Mouse (Mus musculus) liver, adult 2 months (tissue): ENCODE data around the gene Zfp820. TPM values are rescaled to one million over a fixed set of nuclear protein-coding genes. Genes with fewer than 3 reads are reported as not detected.

Source experiments
- DNase-seq: peaks from one replicate; pipeline ENCODE4 v3.0.0-alpha.2; 2011; ENCODE audit warnings: low read depth, low spot score; ENCODE audit errors: extremely low read depth
- H3K27ac ChIP-seq: fragments of 200-500 bp; replicated peaks from 2 replicates; pipeline ENCODE4 v1.5.1; 2012; ENCODE audit warnings: low read depth, mild to moderate bottlenecking, control low read depth, inconsistent platforms, low read length; ENCODE audit not compliant: insufficient read depth
- H3K27me3 ChIP-seq: fragments of 200-500 bp; 2 replicates; pipeline ENCODE4 v1.6.1; 2012; ENCODE audit warnings: mild to moderate bottlenecking, moderate library complexity, low read length, inconsistent platforms; ENCODE audit not compliant: control insufficient read depth, insufficient read depth
- H3K36me3 ChIP-seq: fragments of 200-500 bp; 2 replicates; pipeline ENCODE4 v1.6.1; 2012; ENCODE audit warnings: low read length, inconsistent platforms; ENCODE audit not compliant: control insufficient read depth, insufficient read depth
- H3K4me1 ChIP-seq: fragments of 200-500 bp; 2 replicates; pipeline ENCODE4 v1.6.1; 2011; ENCODE audit warnings: low read length; ENCODE audit not compliant: control insufficient read depth, insufficient read depth
- H3K4me3 ChIP-seq: fragments of 200-500 bp; 2 replicates; pipeline ENCODE4 v1.5.1; 2011; ENCODE audit warnings: low read depth, mild to moderate bottlenecking, control low read depth, low read length, moderate library complexity; ENCODE audit not compliant: insufficient read depth
- H3K79me2 ChIP-seq: fragments of 200-500 bp; 2 replicates; pipeline ENCODE4 v1.6.1; 2012; ENCODE audit warnings: inconsistent platforms, mild to moderate bottlenecking, low read length, moderate library complexity; ENCODE audit not compliant: control insufficient read depth, insufficient read depth
- H3K9ac ChIP-seq: fragments of 200-500 bp; 2 replicates; pipeline ENCODE4 v1.6.1; 2012; ENCODE audit warnings: low read depth, mild to moderate bottlenecking, control low read depth, inconsistent platforms, low read length
- POLR2A ChIP-seq: fragments of 200-500 bp; IDR thresholded peaks from 2 replicates; pipeline ENCODE4 v1.6.1; 2011; ENCODE audit warnings: low read length, control low read depth; ENCODE audit not compliant: insufficient read depth; ENCODE audit errors: extremely low read depth
- WGBS: fragments of 180-500 bp; shearing (Covaris S2); methylation state at CpG from one replicate; pipeline ENCODE4 v1.1.7; 2018; 5-methylcytosine and 5-hydroxymethylcytosine counted together
- polyA plus RNA-seq: library from polyadenylated mRNA; depleted of rRNA; stranded (reverse); fragments of >200 nt; gene quantifications from 2 replicates; pipeline ENCODE4 v1.2.3, GENCODE M21; 2012; rRNA removed
- total RNA-seq: library from RNA; depleted of rRNA; stranded (reverse); fragments of >200 nt; gene quantifications from 2 replicates; pipeline ENCODE4 v1.2.3, GENCODE M21; 2014; rRNA removed

The Zfp820 gene
- total and polyA plus RNA-seq, 2 experiments, result 0.20 to 3.6 TPM

DNA sequence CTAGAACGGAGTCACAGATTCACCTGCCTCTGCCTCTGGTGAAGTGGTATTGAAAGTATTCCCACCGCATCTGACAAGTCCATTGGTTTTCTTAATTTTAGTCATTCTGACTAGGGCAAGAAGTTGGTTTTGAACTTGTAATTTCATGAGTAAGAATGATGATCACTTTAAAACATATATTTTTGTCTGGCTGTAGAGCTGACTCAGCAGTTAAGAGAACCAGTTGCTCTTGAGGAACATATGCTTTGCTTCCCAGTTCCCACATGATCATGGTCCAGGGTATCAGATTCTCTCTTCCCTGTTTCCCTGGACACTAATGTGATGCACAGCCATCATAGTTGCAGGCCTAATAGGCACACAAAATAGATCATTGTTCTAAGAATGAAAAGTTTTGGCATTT is 75.2 kb downstream of the Zfp820 start:
- Histone ChIP-seq H3K4me1 (no peaks in the 10 kb centered on the region), H3K27me3 (no peaks in the 10 kb centered on the region), H3K4me3 (no peak overlapping the region), H3K36me3 (no peaks in the 10 kb centered on the region), H3K79me2 (no peaks in the 10 kb centered on the region), H3K9ac (no peak overlapping the region), H3K27ac (no peak overlapping the region)
- TF ChIP-seq POLR2A, result no peak
- WGBS, result 89% methylated on average over 2 of the region's 2 CpGs
- DNase-seq, result no peak

Other genes starting within 250 kb of the Zfp820 start
- gene Zfp983, start 195.1 kb downstream of the Zfp820 start, total RNA-seq, result 3.2 and 3.6 TPM in 2 replicates
- gene Zfp983, start 195.1 kb downstream of the Zfp820 start, polyA plus RNA-seq, result 0.42 and 0.55 TPM in 2 replicates
- 1.8 and 7.8 TPM in 2 replicates for gene Gm10226, start 153.9 kb downstream of the Zfp820 start, total RNA-seq
- gene Gm10226, start 153.9 kb downstream of the Zfp820 start, polyA plus RNA-seq, result not detected in 2 replicates
- gene Zfp760, start 138.0 kb downstream of the Zfp820 start, total RNA-seq, result 3.6 and 4.8 TPM in 2 replicates
- gene Zfp760, start 138.0 kb downstream of the Zfp820 start, polyA plus RNA-seq, result 0.31 and 0.40 TPM in 2 replicates
- gene Zfp229, start 115.0 kb downstream of the Zfp820 start, total RNA-seq, result 4.1 and 7.2 TPM in 2 replicates
- 1.6 and 2.4 TPM in 2 replicates for gene Zfp229, start 115.0 kb downstream of the Zfp820 start, polyA plus RNA-seq
- gene Zfp995, start 64.2 kb upstream of the Zfp820 start, total RNA-seq, result 4.0 and 4.8 TPM in 2 replicates
- gene Zfp995, start 64.2 kb upstream of the Zfp820 start, polyA plus RNA-seq, result 0.19 and 0.32 TPM in 2 replicates
- 10.6 and 15.2 TPM in 2 replicates for gene Zfp942, start 116.7 kb upstream of the Zfp820 start, total RNA-seq
- gene Zfp942, start 116.7 kb upstream of the Zfp820 start, polyA plus RNA-seq, result 1.2 and 1.7 TPM in 2 replicates
- gene Zfp943, start 116.8 kb upstream of the Zfp820 start, total RNA-seq, result 9.7 and 11.5 TPM in 2 replicates
- gene Zfp943, start 116.8 kb upstream of the Zfp820 start, polyA plus RNA-seq, result 2.6 and 2.7 TPM in 2 replicates